Mouse (Mus musculus) MEL (cell line): Measurements from ENCODE around the gene Map4. TPM values are rescaled to one million over a fixed set of nuclear protein-coding genes. Genes with fewer than 3 reads are reported as not detected.

Experiments used
- DNase-seq: peaks from one replicate; pipeline ENCODE4 v3.0.0; 2011; ENCODE audit warnings: low read depth, low spot score
- H3K27ac ChIP-seq: 2 replicates; pipeline ENCODE4 v1.5.1; 2012; ENCODE audit warnings: low read depth, mild to moderate bottlenecking, control low read depth, low read length, moderate library complexity; ENCODE audit not compliant: control insufficient read depth
- H3K27me3 ChIP-seq, 2 experiments: fragments of 150-350 bp in 1 of 2; sonication (generic) in 1 of 2; 2 replicates each; pipeline ENCODE4 v1.6.1; 2012; ENCODE audit warnings: low read length in 2 of 2, mild to moderate bottlenecking in 2 of 2, improper control_type of control experiment in 1 of 2, moderate library complexity in 1 of 2; ENCODE audit not compliant: insufficient read depth in 2 of 2, control insufficient read depth in 1 of 2
- H3K36me3 ChIP-seq, 2 experiments: 2 replicates each; pipeline ENCODE4 v1.6.1; 2012 to 2014; ENCODE audit warnings: low read length in 2 of 2, improper control_type of control experiment in 1 of 2, inconsistent platforms in 1 of 2, mild to moderate bottlenecking in 1 of 2; ENCODE audit not compliant: insufficient read depth in 2 of 2, control insufficient read depth in 1 of 2
- H3K4me1 ChIP-seq, 2 experiments: fragments of 150-350 bp in 1 of 2; sonication (generic) in 1 of 2; 2 replicates each; pipeline ENCODE4 v1.6.1; 2012; ENCODE audit warnings: low read length in 2 of 2, improper control_type of control experiment in 1 of 2, mild to moderate bottlenecking in 1 of 2; ENCODE audit not compliant: insufficient read depth in 2 of 2, control insufficient read depth in 1 of 2
- H3K4me3 ChIP-seq, 2 experiments: fragments of 150-350 bp in 1 of 2; sonication (generic) in 1 of 2; 2 replicates each; pipeline ENCODE4 v1.5.1; 2012; ENCODE audit warnings: low read depth in 2 of 2, low read length in 2 of 2, mild to moderate bottlenecking in 2 of 2, moderate library complexity in 2 of 2, control low read depth in 1 of 2, improper control_type of control experiment in 1 of 2; ENCODE audit not compliant: control insufficient read depth in 1 of 2, insufficient read depth in 1 of 2
- H3K79me2 ChIP-seq: 2 replicates; pipeline ENCODE4 v1.6.1; 2012; ENCODE audit warnings: mild to moderate bottlenecking, low read length, moderate library complexity; ENCODE audit not compliant: control insufficient read depth, poor library complexity, insufficient read depth
- H3K9ac ChIP-seq: 2 replicates; pipeline ENCODE4 v1.6.1; 2012; ENCODE audit warnings: low read depth, mild to moderate bottlenecking, control low read depth, low read length, moderate library complexity; ENCODE audit not compliant: control insufficient read depth, poor library complexity, severe bottlenecking
- H3K9me3 ChIP-seq: fragments of 150-350 bp; sonication (generic); replicated peaks from 2 replicates; pipeline ENCODE4 v1.6.1; 2012; ENCODE audit warnings: mild to moderate bottlenecking, low read length, improper control_type of control experiment, moderate library complexity; ENCODE audit not compliant: insufficient read depth
- BHLHE40 ChIP-seq: IDR thresholded peaks from 2 replicates; pipeline ENCODE4 v1.6.1; 2012; ENCODE audit warnings: low read depth, mild to moderate bottlenecking, inconsistent platforms, low read length, improper control_type of control experiment, borderline replicate concordance
- CHD2 ChIP-seq: IDR thresholded peaks from 2 replicates; pipeline ENCODE4 v1.6.1; 2011; ENCODE audit warnings: low read length, improper control_type of control experiment
- ELF1 ChIP-seq: IDR thresholded peaks from 2 replicates; pipeline ENCODE4 v1.6.1; 2014; ENCODE audit warnings: low read depth, mild to moderate bottlenecking, inconsistent platforms, low read length, improper control_type of control experiment, moderate library complexity
- EP300 ChIP-seq, 2 experiments: IDR thresholded peaks; 2 replicates each; pipeline ENCODE4 v1.6.1; 2011; ENCODE audit warnings: improper control_type of control experiment in 2 of 2, low read length in 2 of 2, low read depth in 1 of 2, mild to moderate bottlenecking in 1 of 2
- ETS1 ChIP-seq: IDR thresholded peaks from 2 replicates; pipeline ENCODE4 v1.6.1; 2012; ENCODE audit warnings: low read depth, mild to moderate bottlenecking, inconsistent platforms, low read length, improper control_type of control experiment, moderate library complexity
- GABPA ChIP-seq: IDR thresholded peaks from 2 replicates; pipeline ENCODE4 v1.6.1; 2012; ENCODE audit warnings: low read depth, mild to moderate bottlenecking, inconsistent platforms, low read length, improper control_type of control experiment, moderate library complexity
- GATA1 ChIP-seq: IDR thresholded peaks from 2 replicates; pipeline ENCODE4 v1.6.1; 2011; ENCODE audit warnings: low read depth, low read length, improper control_type of control experiment
- JUND ChIP-seq: IDR thresholded peaks from 2 replicates; pipeline ENCODE4 v1.6.1; 2011; ENCODE audit warnings: low read depth, mild to moderate bottlenecking, improper control_type of control experiment, low read length
- KAT2A ChIP-seq: conservative IDR thresholded peaks from 2 replicates; pipeline ENCODE4 v1.6.1; 2012; ENCODE audit warnings: low read depth, low read length, improper control_type of control experiment, inconsistent platforms
- MAFK ChIP-seq: IDR thresholded peaks from 2 replicates; pipeline ENCODE4 v1.6.1; 2011; ENCODE audit warnings: low read depth, mild to moderate bottlenecking, low read length, improper control_type of control experiment, borderline replicate concordance
- MAX ChIP-seq: IDR thresholded peaks from 2 replicates; pipeline ENCODE4 v1.6.1; 2011; ENCODE audit warnings: low read length, improper control_type of control experiment
- MAZ ChIP-seq: IDR thresholded peaks from 2 replicates; pipeline ENCODE4 v1.6.1; 2012; ENCODE audit warnings: low read depth, mild to moderate bottlenecking, inconsistent platforms, low read length, improper control_type of control experiment
- MEF2A ChIP-seq: IDR thresholded peaks from 2 replicates; pipeline ENCODE4 v1.6.1; 2014; ENCODE audit warnings: low read depth, mild to moderate bottlenecking, inconsistent platforms, low read length, improper control_type of control experiment; ENCODE audit not compliant: poor library complexity, insufficient replicate concordance, severe bottlenecking; ENCODE audit errors: extremely low read depth
- MXI1 ChIP-seq: IDR thresholded peaks from 2 replicates; pipeline ENCODE4 v1.6.1; 2011; ENCODE audit warnings: mild to moderate bottlenecking, low read depth, low read length, improper control_type of control experiment
- MYB ChIP-seq: IDR thresholded peaks from 2 replicates; pipeline ENCODE4 v1.6.1; 2011; ENCODE audit warnings: mild to moderate bottlenecking, low read depth, low read length, improper control_type of control experiment
- MYC ChIP-seq: IDR thresholded peaks from 2 replicates; pipeline ENCODE4 v1.6.1; 2011; ENCODE audit warnings: low read depth, mild to moderate bottlenecking, low read length, improper control_type of control experiment, moderate library complexity
- NELFE ChIP-seq: IDR thresholded peaks from 2 replicates; pipeline ENCODE4 v1.6.1; 2011; ENCODE audit warnings: low read depth, low read length, improper control_type of control experiment
- NRF1 ChIP-seq: IDR thresholded peaks from 2 replicates; pipeline ENCODE4 v1.6.1; 2014; ENCODE audit warnings: low read depth, mild to moderate bottlenecking, inconsistent platforms, low read length, improper control_type of control experiment, moderate library complexity; ENCODE audit not compliant: poor library complexity, insufficient read depth, severe bottlenecking
- POLR2A ChIP-seq, 2 experiments: IDR thresholded peaks; 2 replicates each; pipeline ENCODE4 v1.6.1; 2011 to 2012; ENCODE audit warnings: low read length in 2 of 2, mild to moderate bottlenecking in 2 of 2, control low read depth in 1 of 2, improper control_type of control experiment in 1 of 2, low read depth in 1 of 2, moderate library complexity in 1 of 2; ENCODE audit not compliant: control insufficient read depth in 1 of 2, insufficient read depth in 1 of 2, poor library complexity in 1 of 2
- POLR2AphosphoS5 ChIP-seq: IDR thresholded peaks from 2 replicates; pipeline ENCODE4 v1.6.1; 2012; ENCODE audit warnings: low read depth, borderline replicate concordance, mild to moderate bottlenecking, inconsistent platforms, low read length, moderate library complexity, mixed read lengths
- RAD21 ChIP-seq: IDR thresholded peaks from 2 replicates; pipeline ENCODE4 v1.6.1; 2011; ENCODE audit warnings: mild to moderate bottlenecking, low read depth, low read length, improper control_type of control experiment
- SMC3 ChIP-seq: IDR thresholded peaks from 2 replicates; pipeline ENCODE4 v1.6.1; 2011; ENCODE audit warnings: low read depth, low read length, improper control_type of control experiment
- TAL1 ChIP-seq: IDR thresholded peaks from 2 replicates; pipeline ENCODE4 v1.6.1; 2012; ENCODE audit warnings: mild to moderate bottlenecking, inconsistent platforms, low read length, moderate library complexity, mixed read lengths
- TCF12 ChIP-seq: IDR thresholded peaks from 2 replicates; pipeline ENCODE4 v1.6.1; 2014; ENCODE audit warnings: low read depth, mild to moderate bottlenecking, inconsistent platforms, low read length, improper control_type of control experiment, moderate library complexity
- USF2 ChIP-seq, 2 experiments: IDR thresholded peaks; 2 replicates each; pipeline ENCODE4 v1.6.1; 2011 to 2012; ENCODE audit warnings: improper control_type of control experiment in 2 of 2, low read length in 2 of 2, borderline replicate concordance in 1 of 2, inconsistent platforms in 1 of 2, low read depth in 1 of 2, mild to moderate bottlenecking in 1 of 2; ENCODE audit not compliant: insufficient read depth in 1 of 2
- ZC3H11A ChIP-seq: IDR thresholded peaks from 2 replicates; pipeline ENCODE4 v1.6.1; 2012; ENCODE audit warnings: low read depth, mild to moderate bottlenecking, inconsistent platforms, low read length, improper control_type of control experiment
- ZKSCAN1 ChIP-seq: IDR thresholded peaks from 2 replicates; pipeline ENCODE4 v1.6.1; 2012; ENCODE audit warnings: low read depth, mild to moderate bottlenecking, inconsistent platforms, low read length, improper control_type of control experiment, moderate library complexity
- ZMIZ1 ChIP-seq: IDR thresholded peaks from 2 replicates; pipeline ENCODE4 v1.6.1; 2012; ENCODE audit warnings: low read depth, mild to moderate bottlenecking, inconsistent platforms, low read length, improper control_type of control experiment, moderate library complexity
- ZNF384 ChIP-seq: IDR thresholded peaks from 2 replicates; pipeline ENCODE4 v1.6.1; 2012; ENCODE audit warnings: low read depth, mild to moderate bottlenecking, inconsistent platforms, low read length, improper control_type of control experiment
- polyA plus RNA-seq, 2 experiments: library from polyadenylated mRNA; stranded (reverse) in 1 of 2; unstranded in 1 of 2; fragments of >175 nt in 1 of 2; fragments of >200 nt in 1 of 2; gene quantifications; 2 replicates each; pipeline versions ENCODE4 v1.2.1 to v1.2.4; 2012; ENCODE audit warnings: low replicate concordance in 2 of 2, low read depth in 1 of 2; ENCODE audit not compliant: insufficient read length in 2 of 2, insufficient read depth in 1 of 2, missing spikeins in 1 of 2
- total RNA-seq: library from RNA; depleted of rRNA; stranded (reverse); fragments of 300-350 nt; gene quantifications from 2 replicates; pipeline ENCODE4 v1.2.3, GENCODE M21; 2012

Gene Map4
- total and polyA plus RNA-seq, 3 experiments: 14.5 to 47.8 TPM; not detected in 1

DNA sequence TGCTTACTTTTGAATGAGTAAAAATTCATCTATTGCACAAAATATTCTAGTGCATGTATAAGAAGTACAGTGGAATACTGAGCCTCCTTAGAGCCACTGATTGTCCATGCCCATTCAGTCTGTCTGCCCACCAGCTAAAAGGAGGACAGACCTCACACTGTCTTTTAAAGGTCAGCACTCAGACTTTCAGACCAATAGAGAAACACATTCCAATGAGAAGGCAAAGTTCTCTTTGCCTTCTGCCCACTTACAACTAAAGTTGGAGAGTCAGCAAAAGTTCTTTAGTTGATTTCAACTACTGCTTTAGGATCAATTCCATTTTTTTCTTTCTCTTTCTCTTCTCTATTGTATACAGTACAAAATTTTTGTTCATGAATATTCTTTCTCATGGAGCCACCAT lies 33.5 kb downstream of the Map4 start:
- H3K9me3 ChIP-seq: no peaks in the 10 kb centered on the region
- H3K4me3 ChIP-seq: no peak overlapping the region
- H3K79me2 ChIP-seq: no peaks in the 10 kb centered on the region
- H3K36me3 ChIP-seq: peaks cover 0 to 27% of the 10 kb centered on the region in 2 experiments; a peak in 2 of 4 replicates
- no peak overlapping the region for H3K27ac ChIP-seq
- H3K9ac ChIP-seq: no peak overlapping the region
- H3K4me1 ChIP-seq: peaks cover 17 to 19% of the 10 kb centered on the region in 2 experiments
- no peak for DNase-seq
- TF ChIP-seq ZNF384 (no peak), NELFE (no peak), MYC (no peak), BHLHE40 (no peak), TCF12 (no peak), MYB (no peak), CHD2 (no peak), ELF1 (no peak), USF2 (IDR thresholded peaks at IDR 0.05; ENCODE audit: borderline replicate concordance in 1 of 2, insufficient read depth in 1 of 2, low read depth in 1 of 2, low read length in 2 of 2) (no peak), ZMIZ1 (no peak), RAD21 (no peak), MAZ (no peak), KAT2A (no peak), GATA1 (no peak), JUND (no peak), ETS1 (no peak), MAX (no peak), SMC3 (no peak)
- H3K27me3 ChIP-seq: no peaks in the 10 kb centered on the region

DNA sequence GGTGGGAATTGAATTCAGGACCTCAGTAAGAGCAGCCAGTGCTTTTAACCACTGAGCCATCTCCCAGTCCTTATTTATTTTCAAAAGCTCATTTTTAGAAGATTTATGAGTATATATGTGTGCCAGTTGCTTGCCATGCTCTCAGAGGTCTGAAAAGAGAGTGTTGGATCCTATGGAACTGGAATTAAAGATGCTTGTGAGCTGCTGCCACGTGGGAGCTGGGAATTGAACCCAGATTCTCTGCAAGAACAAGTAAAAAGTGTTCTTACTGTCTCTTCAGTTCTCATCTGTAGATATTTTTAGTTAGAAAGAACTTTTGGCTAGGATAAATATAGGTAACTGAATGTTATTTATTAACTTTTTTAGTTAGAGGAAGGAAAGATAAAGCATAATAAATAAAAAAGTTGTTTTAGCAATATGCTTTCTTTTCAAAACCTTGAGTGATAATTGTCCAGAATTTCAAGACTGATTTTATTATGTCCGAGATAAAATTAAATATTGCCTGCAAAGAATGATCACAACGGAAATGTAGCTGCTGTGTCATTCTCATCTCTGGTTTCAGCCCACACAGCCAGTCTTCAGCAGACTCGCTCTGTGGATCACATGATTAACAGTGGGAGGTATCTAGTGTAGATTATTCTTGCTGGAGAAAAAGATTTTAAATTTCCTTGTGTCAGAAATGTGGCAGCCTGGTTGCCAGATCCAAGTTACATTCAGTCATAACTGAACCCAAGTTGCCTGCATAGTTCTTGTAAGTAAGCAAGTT lies 37.3 kb downstream of the Map4 start:
- H3K9ac ChIP-seq: peak overlapping the region; percentile 56
- peak overlapping the region; percentile 28 to 45 for H3K4me3 ChIP-seq
- H3K9me3 ChIP-seq: no peaks in the 10 kb centered on the region
- H3K27ac ChIP-seq: peak overlapping the region; percentile 85
- peak; percentile 86 for DNase-seq
- H3K4me1 ChIP-seq: peaks cover 16 to 25% of the 10 kb centered on the region in 2 experiments
- H3K27me3 ChIP-seq: no peaks in the 10 kb centered on the region
- no peaks in the 10 kb centered on the region for H3K79me2 ChIP-seq
- peaks cover 0 to 33% of the 10 kb centered on the region in 2 experiments; a peak in 2 of 4 replicates for H3K36me3 ChIP-seq
- TF ChIP-seq MYB: no peak
- TF ChIP-seq MYC: peak; percentile 43; the same call in 1 of the 2 replicates
- no peak for TF ChIP-seq SMC3
- TF ChIP-seq ZNF384: no peak
- TF ChIP-seq USF2 (IDR thresholded peaks at IDR 0.05; ENCODE audit: borderline replicate concordance in 1 of 2, insufficient read depth in 1 of 2, low read depth in 1 of 2, low read length in 2 of 2): peak in 1 of 2 experiments; percentile 49; a peak in 1 of 4 replicates
- TF ChIP-seq RAD21: no peak
- TF ChIP-seq ZC3H11A: no peak
- TF ChIP-seq ELF1: 0 out of 2 replicates have a peak, but pooled peaks have one; percentile 21
- TF ChIP-seq POLR2AphosphoS5: no peak
- 0 out of 2 replicates have a peak, but pooled peaks have one; percentile 29 for TF ChIP-seq MXI1
- no peak for TF ChIP-seq MEF2A
- no peak for TF ChIP-seq TAL1
- no peak for TF ChIP-seq MAFK
- TF ChIP-seq NRF1: no peak
- peak; percentile 69 to 82 for TF ChIP-seq EP300 (IDR thresholded peaks at IDR 0.05; ENCODE audit: low read depth in 1 of 2, low read length in 2 of 2)
- no peak for TF ChIP-seq ZMIZ1
- no peak for TF ChIP-seq GABPA
- TF ChIP-seq POLR2A (IDR thresholded peaks at IDR 0.05; ENCODE audit: control insufficient read depth in 1 of 2, insufficient read depth in 1 of 2, low read depth in 1 of 2, low read length in 2 of 2, poor library complexity in 1 of 2): no peak
- TF ChIP-seq MAZ: no peak
- no peak for TF ChIP-seq ZKSCAN1
